Mouse (Mus musculus): Measurements from ENCODE around the gene Akap2. TPM values are rescaled to one million over a fixed set of nuclear protein-coding genes. Genes with fewer than 3 reads are reported as not detected.

The Akap2 gene
- polyA plus RNA-seq, 1 experiment from 2014 or later, result 27.8 TPM

DNA sequence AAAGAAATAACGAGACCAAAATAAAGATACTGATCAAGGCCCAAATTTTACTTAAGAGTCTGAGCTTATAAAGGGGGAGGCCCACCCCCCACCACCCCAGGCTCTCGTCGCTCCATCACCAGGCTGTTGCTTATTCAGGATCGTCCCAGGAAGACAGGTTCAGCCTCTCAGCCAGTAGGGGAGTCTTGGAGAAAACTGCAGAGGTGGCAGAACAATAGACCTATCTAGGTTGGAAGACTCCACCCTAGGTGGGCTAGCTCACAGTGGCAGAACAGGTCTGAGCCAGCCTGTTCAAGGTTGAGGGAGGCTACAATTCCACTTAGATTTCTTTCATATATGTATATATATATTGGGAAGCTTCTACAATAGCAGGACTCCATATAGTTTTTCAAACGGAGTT, 216.7 kb downstream of the Akap2 start:
- Histone ChIP-seq H3K4me1 (no peaks in the 10 kb centered on the region), H3K4me2 (no peak overlapping the region), H3K27ac (no peak overlapping the region), H3K9me3 (replicated peaks) (0 out of 2 replicates have a peak, but pooled peaks cover 6% of the 10 kb centered on the region), H3K36me3 (no peaks in the 10 kb centered on the region), H3K9ac (no peak overlapping the region), H3K4me3 (replicated peaks) (no peak overlapping the region), H3K27me3 (no peaks in the 10 kb centered on the region)
- WGBS, result 79% methylated on average over 5 of the region's 5 CpGs
- ATAC-seq (replicated peaks; ENCODE audit: low FRiP score), result no peak

DNA sequence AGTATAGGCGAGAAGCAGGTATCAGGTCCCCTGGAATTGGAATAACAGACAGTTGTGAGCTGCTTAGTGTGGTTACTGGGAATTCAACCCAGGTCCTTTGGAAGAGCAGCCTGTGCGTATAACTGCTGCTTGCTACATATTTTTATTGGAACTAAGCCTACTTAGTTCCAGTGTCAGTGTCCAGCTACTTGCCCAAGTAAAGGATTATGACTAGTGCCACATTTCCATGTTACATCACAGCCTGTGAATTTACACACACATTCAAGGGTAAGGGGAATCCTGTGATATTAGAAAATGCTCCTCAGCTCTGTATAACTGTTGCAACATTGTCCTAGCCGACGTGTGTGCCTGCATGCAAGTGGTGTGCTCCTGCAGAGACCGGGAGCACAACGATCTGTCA, 219.8 kb downstream of the Akap2 start:
- H3K27ac ChIP-seq, result no peak overlapping the region
- WGBS, result 79% methylated on average over 6 of the region's 6 CpGs
- H3K4me3 ChIP-seq (replicated peaks), result no peak overlapping the region
- 0 out of 2 replicates have a peak, but pooled peaks cover 6% of the 10 kb centered on the region for H3K9me3 ChIP-seq (replicated peaks)
- no peak overlapping the region for H3K4me2 ChIP-seq
- H3K36me3 ChIP-seq, result peaks cover 2% of the 10 kb centered on the region; the same call in 1 of the 2 replicates
- H3K27me3 ChIP-seq, result no peaks in the 10 kb centered on the region
- H3K9ac ChIP-seq, result no peak overlapping the region
- H3K4me1 ChIP-seq, result no peaks in the 10 kb centered on the region
- no peak for ATAC-seq (replicated peaks; ENCODE audit: low FRiP score)

DNA sequence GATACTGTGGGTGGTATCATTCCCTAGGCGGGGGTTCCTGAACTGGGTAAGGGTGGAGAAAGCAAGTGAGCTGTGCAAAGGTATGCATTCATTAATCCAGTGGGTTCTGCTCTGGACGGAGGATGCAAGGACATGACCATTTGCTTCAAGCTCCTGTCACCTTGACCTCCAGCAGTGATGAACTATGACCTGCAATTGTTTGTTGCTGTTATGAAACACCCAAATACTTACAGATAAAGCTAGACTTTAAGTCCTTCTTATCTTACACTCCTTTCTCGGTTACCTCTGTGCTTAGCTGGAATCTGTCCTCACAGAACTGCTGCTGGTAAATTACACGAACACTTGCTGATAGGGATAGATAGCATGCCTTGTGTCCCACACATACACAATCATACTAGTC, 223.2 kb downstream of the Akap2 start:
- Histone ChIP-seq H3K27ac (no peak overlapping the region), H3K9me3 (replicated peaks) (no peaks in the 10 kb centered on the region), H3K27me3 (no peaks in the 10 kb centered on the region), H3K36me3 (peaks cover 34% of the 10 kb centered on the region), H3K4me2 (no peak overlapping the region), H3K9ac (no peak overlapping the region), H3K4me1 (no peaks in the 10 kb centered on the region), H3K4me3 (replicated peaks) (no peak overlapping the region)
- WGBS, result 92% methylated on average over 4 of the region's 4 CpGs
- no peak for ATAC-seq (replicated peaks; ENCODE audit: low FRiP score)

DNA sequence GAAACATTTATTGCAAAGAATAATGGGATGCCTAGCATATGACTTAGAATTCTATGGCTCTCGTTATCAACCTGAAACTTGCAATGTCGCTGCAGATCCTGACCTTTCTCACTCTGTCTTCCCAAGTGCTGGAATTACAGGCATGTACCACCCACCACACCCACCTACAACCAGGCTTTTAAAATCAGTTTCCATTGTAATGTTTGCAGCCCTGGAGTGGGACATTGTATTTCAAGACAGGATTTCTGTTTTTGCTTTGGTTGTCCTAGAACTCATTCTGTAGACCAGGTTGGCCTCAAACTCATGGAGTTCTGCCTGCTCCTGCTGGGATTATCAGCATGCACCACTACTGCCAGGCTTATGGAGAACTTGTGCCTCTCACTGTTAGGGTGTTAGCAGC, 225.4 kb downstream of the Akap2 start:
- Histone ChIP-seq H3K9me3 (replicated peaks) (no peaks in the 10 kb centered on the region), H3K4me2 (no peak overlapping the region), H3K4me1 (peaks cover 12% of the 10 kb centered on the region), H3K27ac (no peak overlapping the region), H3K4me3 (replicated peaks) (no peak overlapping the region), H3K9ac (no peak overlapping the region), H3K36me3 (peaks cover 55% of the 10 kb centered on the region), H3K27me3 (no peaks in the 10 kb centered on the region)
- no peak for ATAC-seq (replicated peaks; ENCODE audit: low FRiP score)
- 91% methylated on average over 2 of the region's 2 CpGs for WGBS

Other genes with a start within 250 kb of the Akap2 start
- 16.9 and 17.8 TPM in 2 replicates for gene Pakap, start 149.5 kb upstream of the Akap2 start, polyA plus RNA-seq (2015; fragmentation: Nextera tagmentation; extraction: Ambion mirVana)
- 1.2 and 1.6 TPM in 2 replicates for gene D630039A03Rik, start 198.6 kb downstream of the Akap2 start, polyA plus RNA-seq (2015; fragmentation: Nextera tagmentation; extraction: Ambion mirVana)
- 476 and 514 TPM in 2 replicates for gene Txn1, start 238.8 kb downstream of the Akap2 start, polyA plus RNA-seq (2015; fragmentation: Nextera tagmentation; extraction: Ambion mirVana)

All from kidney, embryonic 15.5 days (tissue).